Mouse (Mus musculus): ENCODE data around the gene Arrdc2.

Arrdc2 gene

DNA sequence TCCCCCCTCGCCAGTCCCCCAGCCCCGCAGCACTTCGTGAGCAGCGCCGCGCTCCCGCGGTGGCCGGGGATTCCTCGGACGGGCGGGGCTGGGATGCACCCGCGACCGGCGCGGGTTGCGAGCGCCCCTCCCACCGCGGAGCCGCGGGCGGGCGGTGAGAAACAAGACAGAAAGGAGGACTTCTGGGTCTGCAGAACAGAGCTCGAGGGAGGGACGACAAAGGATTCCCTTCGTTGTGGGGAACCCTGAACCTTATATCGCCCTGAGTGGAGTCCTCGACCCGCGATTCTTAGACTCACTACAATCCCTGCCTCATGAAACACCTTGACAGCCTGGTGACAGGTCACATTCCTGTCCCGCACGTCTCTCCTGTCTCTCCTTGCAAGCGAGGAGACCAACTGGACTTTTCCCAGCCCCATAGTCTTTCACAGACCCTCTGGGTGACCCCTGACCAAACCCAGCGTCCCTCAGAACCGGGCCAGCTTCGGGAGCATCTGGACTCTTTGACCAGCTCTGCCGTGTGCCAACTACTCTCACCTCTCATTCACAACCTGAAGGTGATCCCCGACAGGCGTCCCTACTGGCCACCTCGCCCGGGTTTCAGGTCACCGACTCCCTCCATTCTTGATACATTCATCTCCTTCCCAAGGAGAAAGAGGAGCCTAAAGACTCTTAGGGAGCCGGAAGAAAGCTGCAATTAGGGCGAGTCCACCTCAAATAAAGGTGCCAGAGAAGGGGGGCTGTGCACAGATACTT lies 24.6 kb upstream of the Arrdc2 start:
- DNase-seq: peak; percentile 46

DNA sequence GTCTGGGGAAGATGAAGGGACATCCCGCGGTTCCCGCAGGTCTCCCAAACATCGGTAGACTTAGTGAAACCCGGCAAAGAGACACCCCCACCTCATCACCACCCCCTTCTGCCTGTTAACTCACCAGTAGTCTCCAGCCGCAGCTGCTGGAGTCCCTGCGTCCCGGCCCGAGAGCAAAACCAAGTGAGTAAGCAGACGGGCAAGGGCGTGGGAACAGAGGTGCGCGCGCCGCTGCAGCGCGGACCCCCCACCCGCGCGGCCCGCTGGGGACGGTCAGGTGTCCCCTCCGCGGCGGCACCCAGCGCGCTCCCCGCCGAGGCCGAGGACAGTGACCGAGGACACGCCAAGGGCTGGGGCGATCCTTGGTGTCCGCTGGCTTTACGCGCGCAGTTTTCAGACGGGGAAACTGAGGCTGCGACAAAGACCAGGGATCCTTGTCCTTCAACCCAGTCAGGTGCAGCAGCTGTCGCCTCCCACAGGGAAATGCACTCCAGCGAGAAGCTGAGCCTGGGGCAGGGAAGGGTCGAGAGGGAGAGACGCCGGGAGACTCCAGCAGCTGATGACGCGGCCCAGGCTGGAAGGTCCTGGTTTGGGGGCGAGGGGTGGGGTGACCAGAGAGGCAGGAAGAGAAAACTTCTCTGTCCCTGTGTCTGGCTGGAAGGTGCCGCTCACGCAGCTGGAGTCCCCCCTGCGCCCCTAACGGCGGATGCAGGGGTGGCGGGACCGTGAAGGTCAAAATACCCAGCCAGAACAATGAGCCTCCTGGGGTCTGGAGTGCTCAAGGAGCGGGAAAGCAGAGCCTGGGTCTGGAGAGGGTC lies 23.5 kb upstream of the Arrdc2 start, which contains the start of gene Kcnn1:
TSS of gene Kcnn1 (minus strand) at position 435 of the 818 bp plus-strand sequence.
- DNase-seq: no peak

DNA sequence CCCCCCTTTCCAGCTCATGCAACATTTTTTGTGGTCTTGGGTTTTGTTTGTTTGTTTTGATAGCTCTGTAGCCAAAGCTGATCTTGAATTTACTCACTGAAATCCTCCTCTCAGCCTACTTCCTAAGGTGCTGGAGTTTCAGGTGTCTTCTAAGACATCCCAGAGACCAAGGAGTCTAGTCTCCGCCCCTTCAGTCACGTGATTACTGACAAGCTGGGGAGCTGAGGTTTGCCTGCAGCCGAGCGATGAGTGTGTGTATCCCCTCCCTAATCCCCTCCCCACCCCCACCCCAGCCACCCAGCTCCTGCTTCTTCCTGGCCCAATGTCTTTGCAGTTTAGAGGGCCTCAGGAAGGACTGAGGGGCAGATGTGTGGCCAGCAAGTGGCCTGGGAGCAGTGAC lies 18.0 kb upstream of the Arrdc2 start:
- no peak for DNase-seq

GRCm38 (mm10) chr8:70856541-70857197 lies 17.1 kb upstream of the Arrdc2 start:
- DNase-seq: peak; percentile 80

- no peak for DNase-seq
Observed at GRCm38 (mm10) chr8:70856028-70856427, 16.5 kb upstream of the Arrdc2 start.

DNA sequence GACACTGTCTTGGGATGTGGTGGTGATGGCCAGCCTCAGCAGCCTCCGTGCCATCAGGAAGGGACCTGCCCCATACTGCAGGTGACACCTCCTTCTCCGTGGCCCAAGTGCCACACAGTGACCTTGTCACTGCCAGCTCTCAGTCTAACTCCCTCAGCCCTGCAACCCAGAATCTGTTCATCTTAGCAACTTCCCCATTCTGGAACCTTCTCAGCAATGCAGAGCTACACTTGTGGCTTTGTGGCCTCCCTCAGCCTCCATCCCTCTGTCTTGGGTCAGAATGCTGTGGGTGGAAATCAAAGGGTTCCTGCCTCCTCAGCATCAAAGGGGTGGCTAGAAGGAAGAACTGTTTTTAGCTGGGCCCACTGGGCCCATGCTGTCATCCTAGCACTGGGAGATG lies 14.3 kb upstream of the Arrdc2 start:
- DNase-seq: no peak

- DNase-seq: no peak
Observed at GRCm38 (mm10) chr8:70852595-70853231, 13.2 kb upstream of the Arrdc2 start.

- no peak for DNase-seq
Observed at GRCm38 (mm10) chr8:70851837-70852236, 12.3 kb upstream of the Arrdc2 start.

DNA sequence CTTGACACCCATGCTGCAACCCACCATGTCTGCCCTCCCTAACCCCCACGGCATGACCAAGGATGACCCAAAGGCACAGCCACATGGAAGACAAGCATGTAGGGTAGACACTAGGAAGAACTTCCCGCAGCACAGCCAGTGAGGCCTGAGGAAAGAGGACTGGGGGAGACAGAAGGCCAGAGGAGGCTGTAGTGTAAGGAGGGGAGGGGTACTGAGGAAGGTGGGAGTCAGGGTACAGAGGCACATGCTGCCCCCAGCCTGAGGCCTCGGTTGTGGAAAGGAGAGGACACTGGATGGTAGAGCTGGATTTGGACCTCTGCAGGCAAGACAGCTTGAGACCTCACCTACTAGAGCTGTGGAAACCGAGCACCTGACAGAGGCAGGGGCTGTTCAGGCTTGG lies 11.4 kb upstream of the Arrdc2 start:
- no peak for DNase-seq

GRCm38 (mm10) chr8:70850132-70850845 lies 10.8 kb upstream of the Arrdc2 start:
- no peak for DNase-seq

- no peak for DNase-seq
Observed at GRCm38 (mm10) chr8:70849333-70849990, 9.9 kb upstream of the Arrdc2 start.

GRCm38 (mm10) chr8:70846371-70847154 lies 7.0 kb upstream of the Arrdc2 start:
- DNase-seq: no peak

- DNase-seq: no peak
Observed at GRCm38 (mm10) chr8:70845108-70845507, 5.6 kb upstream of the Arrdc2 start.

DNA sequence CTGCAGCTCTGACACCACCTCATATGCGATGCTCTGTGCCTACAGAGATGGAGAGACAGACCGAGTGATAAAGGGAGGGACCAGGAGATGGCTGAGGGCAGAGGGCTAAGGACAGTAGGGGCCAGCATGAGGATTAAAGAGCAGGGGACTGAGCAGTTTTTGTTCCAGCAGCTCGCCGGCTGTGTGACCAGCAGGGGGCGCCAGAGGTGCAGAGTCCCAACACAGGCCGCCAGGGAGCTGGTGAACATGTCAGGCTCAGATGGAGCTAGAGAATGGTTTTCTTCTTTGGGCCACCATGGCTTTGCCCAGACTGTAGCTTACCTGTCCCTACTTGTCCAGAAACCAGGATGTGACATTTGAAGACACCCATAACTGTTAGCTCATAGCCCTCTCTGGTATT lies 5.0 kb upstream of the Arrdc2 start:
- DNase-seq: peak; percentile 90

- DNase-seq: no peak
Observed at GRCm38 (mm10) chr8:70843941-70844340, 4.4 kb upstream of the Arrdc2 start.

DNA sequence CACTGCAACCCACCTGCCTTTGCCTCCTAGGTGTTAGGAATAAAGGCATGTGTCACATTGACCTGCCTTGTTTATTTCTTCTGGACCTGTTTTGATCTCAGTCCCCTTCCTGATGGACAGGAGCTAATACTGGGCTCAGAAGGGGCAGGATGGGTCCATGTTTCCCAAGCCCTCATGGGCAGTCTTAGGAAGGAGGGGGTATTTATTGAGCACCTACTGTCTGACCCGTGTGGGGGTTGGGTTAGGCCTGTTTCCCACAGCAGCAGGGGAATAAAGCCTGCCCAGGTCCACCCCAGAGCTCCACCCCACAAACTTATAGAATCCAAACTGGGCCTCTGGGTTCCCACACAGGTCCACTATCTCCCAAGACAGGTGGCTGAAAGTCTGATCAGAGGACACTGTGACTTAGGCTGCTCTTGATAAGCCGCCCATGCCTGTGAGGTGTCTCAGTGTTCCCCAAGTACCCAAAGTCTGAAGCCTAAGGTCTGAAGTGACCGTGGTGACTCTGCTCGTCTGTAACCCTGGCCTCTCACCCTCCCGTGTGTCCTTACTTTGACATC lies 3.8 kb upstream of the Arrdc2 start:
- no peak for DNase-seq

DNA sequence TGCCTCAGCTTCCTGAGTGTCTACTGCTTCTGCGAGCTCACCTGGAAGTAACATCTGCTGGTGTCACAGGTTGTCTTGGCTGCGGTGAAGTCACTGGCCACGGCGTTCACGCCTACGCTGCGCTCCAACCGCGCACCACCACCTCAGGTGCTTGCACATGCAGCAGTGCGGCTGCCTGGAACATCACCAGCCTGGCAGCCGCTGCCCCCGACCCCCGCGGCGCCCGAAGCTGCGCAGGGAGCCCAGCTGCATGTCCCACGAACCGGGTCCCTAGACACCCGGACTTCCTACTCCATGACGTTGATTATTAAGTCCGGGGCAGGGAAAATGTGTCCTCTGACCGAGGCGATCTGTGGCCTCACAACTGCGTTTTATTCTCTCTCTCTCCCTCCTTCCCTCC lies 3.0 kb upstream of the Arrdc2 start:
- DNase-seq: no peak

GRCm38 (mm10) chr8:70841147-70842072 lies 1.9 kb upstream of the Arrdc2 start:
- peak; percentile 87 for DNase-seq

DNA sequence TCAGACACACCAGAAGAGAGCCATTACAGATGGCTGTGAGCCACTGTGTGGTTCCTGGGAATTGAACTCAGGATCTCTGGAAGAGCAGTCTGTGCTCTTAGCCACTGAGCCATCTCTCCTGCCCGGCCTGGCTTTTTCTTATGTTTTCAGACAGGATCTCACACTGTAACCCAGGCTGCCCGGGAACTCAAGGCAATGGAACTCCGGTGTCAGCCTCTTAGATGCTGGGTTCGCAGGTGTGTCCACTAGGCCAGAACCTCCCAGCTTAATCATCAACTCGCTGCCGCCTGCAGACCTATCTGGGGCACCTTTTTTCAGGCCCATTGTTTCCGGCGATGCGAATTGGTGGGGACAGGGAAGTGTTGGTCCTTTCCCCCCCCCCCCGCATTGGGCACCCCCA lies 1.1 kb upstream of the Arrdc2 start:
- no peak for DNase-seq

Data from right cerebral cortex, postnatal 14 days (tissue).